Mouse (Mus musculus) G1E (cell line): Measurements from ENCODE around the gene Grm5. TPM values are rescaled to one million over a fixed set of nuclear protein-coding genes. Genes with fewer than 3 reads are reported as not detected.

Source experiments
- ATAC-seq: 2 replicates; pipeline ENCODE4 v1.8.0; 2016; ENCODE audit warnings: mild to moderate bottlenecking; ENCODE audit not compliant: insufficient number of reproducible peaks, poor library complexity, low FRiP score, severe bottlenecking; ENCODE audit errors: extremely low read depth
- DNase-seq: peaks from one replicate; pipeline ENCODE4 v3.0.0; 2012; ENCODE audit warnings: low spot score
- H3K27me3 ChIP-seq: 2 replicates; pipeline ENCODE4 v1.6.1; 2012; ENCODE audit warnings: mild to moderate bottlenecking, low read length, inconsistent platforms; ENCODE audit not compliant: insufficient read depth
- H3K36me3 ChIP-seq: replicated peaks from 2 replicates; pipeline ENCODE3; 2012; ENCODE audit warnings: mild to moderate bottlenecking, inconsistent platforms
- H3K4me1 ChIP-seq: 2 replicates; pipeline ENCODE4 v1.6.1; 2012; ENCODE audit warnings: low read depth, low read length, inconsistent platforms, mixed read lengths; ENCODE audit not compliant: insufficient read depth
- H3K4me3 ChIP-seq: 2 replicates; pipeline ENCODE4 v1.5.1; 2012; ENCODE audit warnings: low read depth, mild to moderate bottlenecking, inconsistent platforms, low read length, moderate library complexity, mixed read lengths
- H3K9me3 ChIP-seq: replicated peaks from 2 replicates; pipeline ENCODE4 v1.6.1; 2012; ENCODE audit warnings: inconsistent platforms
- CTCF ChIP-seq: IDR thresholded peaks from 2 replicates; pipeline ENCODE4 v1.5.1; 2012; ENCODE audit warnings: low read depth, low read length, inconsistent platforms, mixed read lengths
- GATA1 ChIP-seq: IDR thresholded peaks from 2 replicates; pipeline ENCODE4 v1.6.1; 2012; ENCODE audit warnings: borderline replicate concordance, low read length, inconsistent platforms, mixed read lengths
- GATA2 ChIP-seq: IDR thresholded peaks from 2 replicates; pipeline ENCODE4 v1.6.1; 2012; ENCODE audit warnings: low read depth, low read length, inconsistent platforms, borderline replicate concordance
- POLR2AphosphoS5 ChIP-seq: IDR thresholded peaks from 2 replicates; pipeline ENCODE4 v1.6.1; 2012; ENCODE audit warnings: low read depth, low read length, inconsistent platforms; ENCODE audit not compliant: insufficient replicate concordance
- TAL1 ChIP-seq: conservative IDR thresholded peaks from 2 replicates; pipeline ENCODE4 v1.6.1; 2012; ENCODE audit warnings: low read depth, low read length, inconsistent platforms, mixed read lengths
- polyA plus RNA-seq: library from polyadenylated mRNA; stranded (reverse); fragments of >175 nt; gene quantifications from 2 replicates; pipeline ENCODE4 v1.2.3, GENCODE M21; 2012
- total RNA-seq, 2 experiments: library from RNA; stranded (forward) in 1 of 2; stranded (reverse) in 1 of 2; fragments of 200-1000 nt in 1 of 2; fragments of >200 nt in 1 of 2; fragmentation: Nextera tagmentation in 1 of 2; gene quantifications; 2 replicates each; pipeline ENCODE4 v1.2.3; 2014 to 2017

The Grm5 gene
- total RNA-seq (2014; fragmentation: Nextera tagmentation) (0.23 TPM in 1 of 2 replicates, not detected in the other), total RNA-seq (2017) (0.05 and 0.06 TPM in 2 replicates), polyA plus RNA-seq (not detected in 2 replicates)

GRCm38 (mm10) chr7:87583868-87584267 is at the start of gene Grm5:
Gene Grm5, plus strand, starts transcription at chr7:87584168.
- DNase-seq (no peak), ATAC-seq (no peak)
- TF ChIP-seq TAL1 (no peak), GATA1 (no peak), POLR2AphosphoS5 (no peak), GATA2 (no peak), CTCF (no peak)
- no peaks in the 10 kb centered on the region for H3K36me3 ChIP-seq
- no peaks in the 10 kb centered on the region for H3K4me1 ChIP-seq
- no peaks in the 10 kb centered on the region for H3K27me3 ChIP-seq
- H3K4me3 ChIP-seq = no peak within 1 kb of the TSS
- peaks cover 7% of the 10 kb centered on the region for H3K9me3 ChIP-seq

- DNase-seq (no peak), ATAC-seq (no peak)
- no peaks in the 10 kb centered on the region for H3K27me3 ChIP-seq
- H3K4me1 ChIP-seq = no peaks in the 10 kb centered on the region
- no peak overlapping the region for H3K4me3 ChIP-seq
- no peak for TF ChIP-seq POLR2AphosphoS5
- TF ChIP-seq TAL1 = no peak
- TF ChIP-seq GATA1 = no peak
- TF ChIP-seq CTCF = no peak
- no peak for TF ChIP-seq GATA2
- no peaks in the 10 kb centered on the region for H3K36me3 ChIP-seq
- no peaks in the 10 kb centered on the region for H3K9me3 ChIP-seq
These were observed 44.9 kb upstream of the Grm5 start for GRCm38 (mm10) chr7:87539031-87539430.

- H3K9me3 ChIP-seq = no peaks in the 10 kb centered on the region
- no peaks in the 10 kb centered on the region for H3K27me3 ChIP-seq
- TF ChIP-seq CTCF (no peak), TAL1 (no peak), GATA2 (no peak), GATA1 (no peak), POLR2AphosphoS5 (no peak)
- no peaks in the 10 kb centered on the region for H3K4me1 ChIP-seq
- no peak overlapping the region for H3K4me3 ChIP-seq
- ATAC-seq (no peak), DNase-seq (no peak)
- no peaks in the 10 kb centered on the region for H3K36me3 ChIP-seq
These were observed 18.7 kb upstream of the Grm5 start for GRCm38 (mm10) chr7:87565300-87565699.

- DNase-seq (no peak), ATAC-seq (no peak)
- Histone ChIP-seq H3K4me1 (no peaks in the 10 kb centered on the region), H3K9me3 (no peaks in the 10 kb centered on the region), H3K36me3 (no peaks in the 10 kb centered on the region), H3K27me3 (no peaks in the 10 kb centered on the region), H3K4me3 (no peak overlapping the region)
- no peak for TF ChIP-seq CTCF
- TF ChIP-seq GATA1 = no peak
- no peak for TF ChIP-seq GATA2
- no peak for TF ChIP-seq POLR2AphosphoS5
- no peak for TF ChIP-seq TAL1
These were observed 17.5 kb upstream of the Grm5 start for GRCm38 (mm10) chr7:87566476-87566875.

GRCm38 (mm10) chr7:87584281-87584701 is 323 bp downstream of the Grm5 start:
- H3K4me3 ChIP-seq = no peak overlapping the region
- H3K9me3 ChIP-seq = peaks cover 7% of the 10 kb centered on the region
- no peaks in the 10 kb centered on the region for H3K36me3 ChIP-seq
- ATAC-seq (no peak), DNase-seq (no peak)
- no peaks in the 10 kb centered on the region for H3K4me1 ChIP-seq
- no peak for TF ChIP-seq GATA2
- no peak for TF ChIP-seq TAL1
- no peak for TF ChIP-seq POLR2AphosphoS5
- no peak for TF ChIP-seq GATA1
- TF ChIP-seq CTCF = no peak
- no peaks in the 10 kb centered on the region for H3K27me3 ChIP-seq

- ATAC-seq = no peak
- Histone ChIP-seq H3K36me3 (no peaks in the 10 kb centered on the region), H3K4me3 (no peak overlapping the region), H3K27me3 (no peaks in the 10 kb centered on the region), H3K9me3 (peaks cover 7% of the 10 kb centered on the region), H3K4me1 (no peaks in the 10 kb centered on the region)
- TF ChIP-seq POLR2AphosphoS5 = no peak
- no peak for TF ChIP-seq GATA1
- no peak for TF ChIP-seq TAL1
- no peak for TF ChIP-seq CTCF
- no peak for TF ChIP-seq GATA2
- DNase-seq = no peak
These were observed 2.4 kb downstream of the Grm5 start for GRCm38 (mm10) chr7:87586271-87586937.
